Mouse (Mus musculus): ENCODE measurements around the gene Itgal. TPM values are rescaled to one million over a fixed set of nuclear protein-coding genes. Genes with fewer than 3 reads are reported as not detected.

Gene Itgal
- total RNA-seq, 1 experiment from 2014 or later = 1.0 TPM

Other genes with a start within 250 kb of the Itgal start
- not detected in 2 replicates for gene Zg16, start 208.9 kb upstream of the Itgal start, total RNA-seq (2021)
- gene AI467606, start 204.9 kb upstream of the Itgal start, total RNA-seq (2021) = 0.43 and 1.1 TPM in 2 replicates
- gene Qprt, start 174.0 kb upstream of the Itgal start, total RNA-seq (2021) = 0.21 TPM in 1 of 2 replicates, not detected in the other
- 0.55 and 1.0 TPM in 2 replicates for gene Spn, start 158.4 kb upstream of the Itgal start, total RNA-seq (2021)
- gene Cd2bp2, start 100.2 kb upstream of the Itgal start, total RNA-seq (2021) = 53.5 and 65.9 TPM in 2 replicates
- 51.9 and 53.1 TPM in 2 replicates for gene Tbc1d10b, start 87.8 kb upstream of the Itgal start, total RNA-seq (2021)
- 4.1 and 4.4 TPM in 2 replicates for gene Mylpf, start 87.4 kb upstream of the Itgal start, total RNA-seq (2021)
- 14.7 and 15.2 TPM in 2 replicates for gene Zfp553, start 63.2 kb upstream of the Itgal start, total RNA-seq (2021)
- 8.3 and 12.9 TPM in 2 replicates for gene Sept1, start 63.1 kb upstream of the Itgal start, total RNA-seq (2021)
- gene Zfp771, start 52.0 kb upstream of the Itgal start, total RNA-seq (2021) = 26.9 and 36.0 TPM in 2 replicates
- gene Dctpp1, start 35.6 kb upstream of the Itgal start, total RNA-seq (2021) = 39.8 and 50.7 TPM in 2 replicates
- gene Sephs2, start 22.2 kb upstream of the Itgal start, total RNA-seq (2021) = 114 and 117 TPM in 2 replicates
- 31.4 and 32.8 TPM in 2 replicates for gene Zfp768, start 49.3 kb downstream of the Itgal start, total RNA-seq (2021)
- gene Zfp747, start 79.8 kb downstream of the Itgal start, total RNA-seq (2021) = 8.3 and 11.2 TPM in 2 replicates
- gene 9130019O22Rik, start 90.9 kb downstream of the Itgal start, total RNA-seq (2021) = 5.3 and 5.9 TPM in 2 replicates
- gene E430018J23Rik, start 97.4 kb downstream of the Itgal start, total RNA-seq (2021) = 9.6 and 10.7 TPM in 2 replicates
- 7.5 and 8.0 TPM in 2 replicates for gene Zfp764, start 110.6 kb downstream of the Itgal start, total RNA-seq (2021)
- 13.3 and 23.3 TPM in 2 replicates for gene Zfp688, start 125.8 kb downstream of the Itgal start, total RNA-seq (2021)
- 3.3 and 4.2 TPM in 2 replicates for gene Zfp689, start 152.9 kb downstream of the Itgal start, total RNA-seq (2021)
- 62.4 and 63.3 TPM in 2 replicates for gene Prr14, start 163.4 kb downstream of the Itgal start, total RNA-seq (2021)
- 84.4 and 86.7 TPM in 2 replicates for gene Fbrs, start 182.9 kb downstream of the Itgal start, total RNA-seq (2021)
- gene Srcap, start 215.7 kb downstream of the Itgal start, total RNA-seq (2021) = 111 and 125 TPM in 2 replicates
- gene Gm42715, start 223.3 kb downstream of the Itgal start, total RNA-seq (2021) = 21.7 and 31.3 TPM in 2 replicates

Data from adrenal gland, postnatal 25 days (tissue).